Mouse (Mus musculus): Measurements from ENCODE around the gene Birc7. TPM values are rescaled to one million over a fixed set of nuclear protein-coding genes. Genes with fewer than 3 reads are reported as not detected.

Birc7 gene
- polyA plus RNA-seq, 1 experiment from 2014 or later, result not detected

DNA sequence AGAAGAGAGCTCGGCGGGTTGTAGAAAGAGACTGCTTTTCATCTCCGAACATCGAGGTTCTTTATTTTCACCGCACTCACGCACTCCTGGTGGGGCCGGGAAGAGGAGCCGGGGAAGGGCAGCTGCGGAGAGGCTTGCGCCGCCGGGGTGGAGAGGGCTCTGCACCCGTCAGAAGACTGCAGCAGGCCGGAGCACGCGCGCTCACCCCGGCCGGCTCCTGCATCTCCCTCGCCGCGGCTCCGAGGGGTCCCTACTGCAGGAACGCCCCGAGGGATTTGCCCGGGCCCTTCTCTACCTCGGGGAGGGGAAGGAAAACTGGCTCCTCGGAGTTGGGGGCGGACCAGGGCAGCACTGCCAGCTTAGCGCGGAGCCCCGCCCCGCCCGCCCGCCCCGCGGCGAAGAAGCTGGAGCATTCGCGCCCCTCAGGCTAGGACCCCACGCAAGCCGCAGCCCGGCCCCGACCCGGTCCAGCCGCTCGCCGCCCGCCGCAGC is 35.2 kb upstream of the Birc7 start:
- peaks cover 95% of the 10 kb centered on the region for H3K27me3 ChIP-seq
- no peak overlapping the region for H3K9ac ChIP-seq
- no peak overlapping the region for H3K27ac ChIP-seq
- H3K4me3 ChIP-seq, result peak overlapping the region; percentile 53
- H3K9me3 ChIP-seq (replicated peaks), result no peaks in the 10 kb centered on the region
- H3K4me1 ChIP-seq (replicated peaks), result peaks cover 22% of the 10 kb centered on the region
- ATAC-seq (replicated peaks; ENCODE audit: insufficient number of reproducible peaks, insufficient read depth, low FRiP score, low read depth), result no peak
- H3K4me2 ChIP-seq, result peak overlapping the region; percentile 92
- H3K36me3 ChIP-seq, result no peaks in the 10 kb centered on the region
- under 1% methylated on average over 38 of the region's 50 CpGs for WGBS

DNA sequence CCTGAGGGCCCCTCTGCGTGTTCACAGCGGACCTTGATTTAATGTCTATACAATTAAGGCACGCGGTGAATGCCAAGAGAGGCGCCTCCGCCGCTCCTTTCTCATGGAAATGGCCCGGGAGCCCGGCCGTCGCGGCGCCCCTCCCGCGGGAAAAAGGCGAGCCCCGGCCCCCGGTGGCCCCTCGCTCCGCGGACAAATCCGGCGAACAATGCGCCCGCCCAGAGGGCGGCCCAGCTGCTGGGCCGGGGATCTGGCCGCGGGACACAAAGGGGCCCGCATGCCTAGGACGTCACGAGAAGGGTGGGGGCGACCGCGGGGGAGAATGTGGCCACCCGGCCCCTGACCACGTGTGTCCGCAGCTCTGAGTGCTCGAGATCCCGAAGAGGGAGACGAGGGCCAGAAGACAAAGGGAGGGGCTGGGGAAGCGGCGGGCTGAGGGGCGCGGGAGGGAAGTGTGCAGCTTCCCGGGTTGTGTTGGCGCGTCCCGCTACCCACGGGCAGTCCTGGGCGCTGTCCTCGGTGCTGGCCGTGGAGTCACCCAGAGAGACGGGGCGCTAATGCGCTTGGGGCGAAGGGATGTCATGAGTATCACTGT is 34.7 kb upstream of the Birc7 start:
- peaks cover 92% of the 10 kb centered on the region for H3K27me3 ChIP-seq
- peaks cover 22% of the 10 kb centered on the region for H3K4me1 ChIP-seq (replicated peaks)
- peak overlapping the region; percentile 53 for H3K4me3 ChIP-seq
- no peak overlapping the region for H3K27ac ChIP-seq
- H3K4me2 ChIP-seq, result peak overlapping the region; percentile 92
- ATAC-seq (replicated peaks; ENCODE audit: insufficient number of reproducible peaks, insufficient read depth, low FRiP score, low read depth), result no peak; the same call in 1 of the 2 replicates
- no peaks in the 10 kb centered on the region for H3K36me3 ChIP-seq
- WGBS, result 2% methylated on average over 50 of the region's 57 CpGs
- no peaks in the 10 kb centered on the region for H3K9me3 ChIP-seq (replicated peaks)
- H3K9ac ChIP-seq, result no peak overlapping the region

DNA sequence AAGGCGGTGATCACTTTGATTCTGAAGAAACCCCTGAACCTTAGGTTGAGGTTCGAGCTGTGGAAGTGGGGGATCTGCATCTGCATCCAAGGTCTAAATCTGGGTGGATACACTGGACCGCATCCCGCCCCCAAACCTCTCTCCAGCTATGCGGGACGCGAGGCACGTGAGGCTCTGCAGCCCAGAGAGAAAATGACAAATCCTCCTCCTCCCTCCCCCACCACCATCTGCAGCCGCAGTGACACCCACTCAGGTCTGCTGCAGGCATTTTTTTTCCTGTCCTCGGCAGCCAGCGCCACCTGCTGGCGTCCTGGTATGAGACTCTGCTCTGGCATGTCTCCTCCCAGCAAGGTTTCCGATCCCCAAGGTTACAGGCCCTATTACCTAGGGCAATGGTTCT is 34.1 kb upstream of the Birc7 start:
- H3K27ac ChIP-seq, result no peak overlapping the region
- H3K4me1 ChIP-seq (replicated peaks), result peaks cover 22% of the 10 kb centered on the region
- WGBS, result under 1% methylated on average over 13 of the region's 13 CpGs
- peaks cover 86% of the 10 kb centered on the region for H3K27me3 ChIP-seq
- H3K9me3 ChIP-seq (replicated peaks), result no peaks in the 10 kb centered on the region
- H3K36me3 ChIP-seq, result no peaks in the 10 kb centered on the region
- H3K9ac ChIP-seq, result no peak overlapping the region
- H3K4me3 ChIP-seq, result peak overlapping the region; percentile 53
- peak overlapping the region; percentile 92 for H3K4me2 ChIP-seq
- ATAC-seq (replicated peaks; ENCODE audit: insufficient number of reproducible peaks, insufficient read depth, low FRiP score, low read depth), result no peak

DNA sequence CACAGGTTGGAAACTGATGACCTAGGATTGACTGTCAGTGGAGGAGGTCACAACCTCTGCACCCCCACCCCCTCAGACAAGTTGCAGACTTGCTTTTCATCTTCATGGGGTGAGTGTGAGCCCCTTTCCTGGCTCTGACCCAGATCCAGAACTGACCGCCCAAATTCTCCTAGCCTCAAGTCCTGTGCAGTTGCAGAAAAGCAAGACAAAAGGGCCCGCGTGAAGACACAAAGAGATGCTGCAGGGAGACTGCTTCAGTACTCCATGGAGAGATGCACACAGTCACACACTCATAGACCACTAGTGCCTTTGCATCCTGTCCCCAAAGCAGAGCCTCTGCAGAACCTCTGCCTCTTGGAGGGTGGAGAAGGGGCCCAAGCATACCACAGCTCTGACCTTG is 33.5 kb upstream of the Birc7 start:
- H3K4me1 ChIP-seq (replicated peaks), result peaks cover 22% of the 10 kb centered on the region
- H3K4me2 ChIP-seq, result no peak overlapping the region
- 73% methylated on average over 3 of the region's 3 CpGs for WGBS
- H3K4me3 ChIP-seq, result no peak overlapping the region
- no peaks in the 10 kb centered on the region for H3K9me3 ChIP-seq (replicated peaks)
- peaks cover 80% of the 10 kb centered on the region for H3K27me3 ChIP-seq
- H3K9ac ChIP-seq, result no peak overlapping the region
- H3K36me3 ChIP-seq, result no peaks in the 10 kb centered on the region
- H3K27ac ChIP-seq, result no peak overlapping the region
- ATAC-seq (replicated peaks; ENCODE audit: insufficient number of reproducible peaks, insufficient read depth, low FRiP score, low read depth), result no peak

DNA sequence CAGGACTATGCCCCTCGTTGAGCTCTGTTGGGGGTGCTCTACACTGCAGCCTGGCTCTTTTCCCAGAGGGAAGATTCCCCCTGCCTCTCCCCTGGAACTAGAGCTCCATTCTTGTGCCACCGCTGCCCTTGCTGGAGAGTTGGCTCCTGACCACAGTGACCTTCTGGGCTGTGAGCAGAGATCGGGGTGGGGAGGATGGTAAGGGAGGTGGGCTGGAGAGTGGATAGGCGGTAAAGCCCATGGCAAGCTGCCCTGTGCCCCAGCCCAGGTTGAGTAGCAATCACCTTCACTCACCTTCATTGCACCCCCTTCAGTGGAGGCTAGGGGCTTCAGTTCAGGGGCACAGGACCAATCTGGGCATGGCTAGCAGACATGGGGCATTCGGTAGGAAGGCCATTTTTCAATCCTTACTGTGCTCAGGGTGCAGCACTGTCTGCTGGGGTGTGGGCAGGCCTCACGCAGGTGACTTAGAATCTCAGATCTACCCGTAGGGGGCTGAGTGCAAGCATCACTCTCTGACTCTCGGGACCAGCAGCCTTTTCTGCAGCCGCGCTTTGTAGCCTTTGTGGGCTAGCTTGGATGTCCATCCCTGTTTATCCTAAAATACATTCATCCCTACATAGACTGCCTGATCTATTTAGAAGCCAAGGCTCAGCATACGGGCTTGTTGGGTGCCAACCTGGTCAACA is 32.8 kb upstream of the Birc7 start:
- 65% methylated on average over 11 of the region's 11 CpGs for WGBS
- Histone ChIP-seq H3K4me3 (no peak overlapping the region), H3K27ac (no peak overlapping the region), H3K9ac (no peak overlapping the region), H3K9me3 (replicated peaks) (no peaks in the 10 kb centered on the region), H3K4me1 (replicated peaks) (peaks cover 22% of the 10 kb centered on the region), H3K27me3 (peaks cover 73% of the 10 kb centered on the region), H3K36me3 (no peaks in the 10 kb centered on the region), H3K4me2 (no peak overlapping the region)
- no peak for ATAC-seq (replicated peaks; ENCODE audit: insufficient number of reproducible peaks, insufficient read depth, low FRiP score, low read depth)

DNA sequence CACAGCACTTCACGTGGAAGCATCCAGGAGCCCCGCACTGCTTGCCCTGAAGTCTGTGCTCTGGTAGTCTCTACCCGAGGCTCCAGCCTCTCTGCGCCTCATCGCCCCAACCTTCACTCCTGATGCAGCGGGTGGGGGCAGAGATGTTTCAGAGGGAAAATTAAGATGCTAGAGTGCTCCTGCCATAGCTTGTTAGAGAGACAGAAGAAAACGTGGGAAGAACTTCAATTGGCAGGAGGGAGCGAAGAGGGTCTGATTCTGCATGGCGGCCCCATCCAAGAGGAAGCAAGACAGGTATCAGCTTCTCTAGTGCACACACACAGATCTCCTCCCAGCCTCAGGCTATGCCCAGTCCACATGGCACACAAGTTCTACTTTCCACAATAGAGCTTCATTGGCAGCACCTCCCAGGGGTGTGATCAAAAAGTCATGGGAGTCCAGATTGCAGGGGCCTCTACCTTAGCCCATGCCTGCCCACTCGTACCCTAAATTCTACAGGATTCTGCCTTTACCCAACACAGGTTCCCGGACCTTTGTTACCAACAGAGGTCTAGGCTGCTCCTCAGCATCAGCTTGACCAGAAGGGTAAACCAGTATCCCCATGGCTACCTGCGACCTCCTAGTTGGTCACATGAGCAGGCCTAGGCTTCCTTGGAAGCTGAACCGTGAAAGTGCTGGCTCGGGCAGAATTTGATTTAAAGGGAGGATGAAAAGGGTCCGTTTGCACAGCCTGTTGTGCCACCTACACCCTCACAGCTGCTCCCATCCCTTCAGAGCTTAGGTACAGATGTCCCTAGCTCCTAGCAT is 31.8 kb upstream of the Birc7 start:
- H3K9ac ChIP-seq, result no peak overlapping the region
- peaks cover 22% of the 10 kb centered on the region for H3K4me1 ChIP-seq (replicated peaks)
- no peaks in the 10 kb centered on the region for H3K9me3 ChIP-seq (replicated peaks)
- H3K4me3 ChIP-seq, result no peak overlapping the region
- H3K4me2 ChIP-seq, result no peak overlapping the region
- H3K27ac ChIP-seq, result no peak overlapping the region
- H3K36me3 ChIP-seq, result no peaks in the 10 kb centered on the region
- peaks cover 63% of the 10 kb centered on the region for H3K27me3 ChIP-seq
- WGBS, result 66% methylated on average over 15 of the region's 15 CpGs
- no peak for ATAC-seq (replicated peaks; ENCODE audit: insufficient number of reproducible peaks, insufficient read depth, low FRiP score, low read depth)

DNA sequence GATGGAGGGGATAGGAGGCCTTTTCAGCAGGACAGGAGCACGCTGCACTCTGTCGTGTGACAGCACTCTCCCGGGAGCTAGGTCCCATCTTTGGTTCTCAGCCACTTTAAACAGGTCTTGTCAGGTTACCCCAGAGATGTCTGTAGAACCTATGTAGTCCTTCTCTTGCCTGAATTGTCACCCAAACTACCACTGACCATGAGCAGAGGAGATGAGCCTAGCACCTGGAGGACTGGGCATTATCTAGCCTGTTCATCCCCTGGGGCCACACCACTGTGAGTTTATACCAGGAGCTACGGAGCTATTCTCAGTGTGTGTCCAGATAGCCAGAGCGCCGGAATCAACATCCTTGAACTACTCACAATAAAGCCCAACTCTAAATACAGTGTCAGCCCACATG is 31.0 kb upstream of the Birc7 start:
- Histone ChIP-seq H3K27me3 (peaks cover 54% of the 10 kb centered on the region), H3K4me1 (replicated peaks) (peaks cover 19% of the 10 kb centered on the region), H3K9me3 (replicated peaks) (no peaks in the 10 kb centered on the region), H3K9ac (no peak overlapping the region), H3K4me3 (no peak overlapping the region), H3K36me3 (no peaks in the 10 kb centered on the region), H3K4me2 (no peak overlapping the region), H3K27ac (no peak overlapping the region)
- ATAC-seq (replicated peaks; ENCODE audit: insufficient number of reproducible peaks, insufficient read depth, low FRiP score, low read depth), result no peak
- 68% methylated on average over 6 of the region's 6 CpGs for WGBS

DNA sequence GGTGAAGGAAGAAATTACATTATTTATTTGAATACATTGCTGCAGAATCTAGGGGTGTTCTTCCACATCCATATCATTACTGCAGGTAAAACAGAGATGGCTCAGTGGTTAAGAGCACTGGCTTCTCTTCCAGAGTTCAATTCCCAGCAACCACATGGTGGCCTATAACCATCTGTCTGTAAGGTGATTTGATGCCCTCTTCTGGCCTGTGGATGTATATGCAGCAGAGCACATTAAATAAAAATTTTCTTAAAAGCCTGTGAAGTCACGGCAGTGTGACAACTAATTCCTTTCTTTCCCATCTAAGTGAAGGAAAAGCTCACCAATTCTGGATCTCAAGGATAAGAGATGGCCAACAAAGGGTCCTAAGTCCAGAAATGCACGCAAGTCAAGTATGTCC is 26.7 kb upstream of the Birc7 start:
- no peak overlapping the region for H3K9ac ChIP-seq
- no peak overlapping the region for H3K4me3 ChIP-seq
- ATAC-seq (replicated peaks; ENCODE audit: insufficient number of reproducible peaks, insufficient read depth, low FRiP score, low read depth), result no peak
- no peak overlapping the region for H3K4me2 ChIP-seq
- peaks cover 12% of the 10 kb centered on the region for H3K27me3 ChIP-seq
- H3K9me3 ChIP-seq (replicated peaks), result no peaks in the 10 kb centered on the region
- no peaks in the 10 kb centered on the region for H3K4me1 ChIP-seq (replicated peaks)
- H3K27ac ChIP-seq, result no peak overlapping the region
- H3K36me3 ChIP-seq, result peaks cover 17% of the 10 kb centered on the region
- WGBS, result 49% methylated on average over 2 of the region's 2 CpGs

DNA sequence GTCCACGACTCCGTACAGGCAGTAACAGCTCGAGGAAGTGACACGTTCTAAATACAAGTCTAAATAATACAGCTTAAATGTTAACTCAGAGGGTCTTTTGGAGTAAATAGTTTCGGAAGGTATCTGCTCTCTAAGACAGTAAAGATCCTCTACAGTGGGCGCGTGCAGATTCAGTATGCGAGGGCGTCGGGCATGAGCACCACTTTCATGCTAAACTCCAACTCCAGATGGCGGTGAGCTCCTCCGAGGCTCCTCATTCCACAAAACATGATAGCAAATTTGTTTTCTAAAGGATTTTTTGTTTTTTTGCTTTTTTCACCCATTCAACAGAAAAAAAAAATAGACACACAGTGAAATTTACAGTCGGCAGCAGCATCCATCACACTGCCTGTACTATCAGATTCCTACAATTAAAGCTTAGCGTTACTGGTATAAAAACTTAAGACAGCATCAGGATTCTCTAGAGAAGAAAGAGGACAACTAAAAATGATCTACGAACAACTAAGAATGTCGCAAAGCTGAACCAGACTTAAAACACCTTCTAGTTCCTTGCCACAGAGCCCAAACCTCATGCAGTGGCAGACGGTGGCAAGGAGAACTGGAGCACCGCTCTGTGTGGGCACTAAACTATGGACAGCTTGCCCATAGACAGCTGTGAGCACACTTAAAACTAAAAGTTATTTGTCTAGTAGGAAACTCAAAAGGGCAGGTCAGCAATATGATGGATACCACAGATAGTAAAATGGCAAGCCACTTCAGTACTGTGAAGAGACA is 24.2 kb upstream of the Birc7 start:
- Histone ChIP-seq H3K9me3 (replicated peaks) (no peaks in the 10 kb centered on the region), H3K36me3 (peaks cover 17% of the 10 kb centered on the region), H3K4me3 (no peak overlapping the region), H3K27me3 (no peaks in the 10 kb centered on the region; the same call in 1 of the 2 replicates), H3K4me1 (replicated peaks) (no peaks in the 10 kb centered on the region), H3K27ac (no peak overlapping the region), H3K4me2 (no peak overlapping the region), H3K9ac (no peak overlapping the region)
- ATAC-seq (replicated peaks; ENCODE audit: insufficient number of reproducible peaks, insufficient read depth, low FRiP score, low read depth), result no peak
- WGBS, result 93% methylated on average over 18 of the region's 18 CpGs

DNA sequence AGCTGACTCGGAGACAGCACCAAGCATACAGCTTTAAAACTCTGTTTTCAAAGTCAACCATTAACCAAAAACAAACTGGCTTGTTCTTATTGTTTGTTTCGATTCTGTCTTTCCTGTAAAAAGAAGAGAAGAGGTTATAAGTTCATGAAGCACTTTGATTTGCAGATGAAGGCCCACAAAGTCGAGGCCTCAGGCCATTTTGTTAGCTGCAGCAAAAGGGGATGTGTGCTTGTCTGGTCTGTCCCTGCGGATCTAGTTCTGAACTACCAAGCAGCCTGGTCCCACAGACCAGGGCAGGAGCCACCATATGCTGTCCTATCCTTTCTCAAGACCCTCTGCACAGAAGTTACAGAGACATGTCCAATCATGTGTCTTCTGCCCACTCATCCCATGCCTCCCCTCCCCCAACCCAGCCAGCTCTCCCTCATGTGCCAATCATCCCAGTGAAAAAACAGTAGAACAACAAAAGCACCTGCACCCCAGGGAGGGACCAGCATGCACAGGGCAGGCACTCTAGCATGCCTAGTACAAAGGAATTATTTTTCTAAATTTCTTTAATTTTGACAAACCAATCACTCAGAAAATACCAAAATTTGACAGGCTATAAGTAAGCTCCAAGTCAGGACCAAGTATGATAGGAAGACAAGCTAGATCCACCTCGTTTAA is 23.1 kb upstream of the Birc7 start:
- no peak for ATAC-seq (replicated peaks; ENCODE audit: insufficient number of reproducible peaks, insufficient read depth, low FRiP score, low read depth)
- Histone ChIP-seq H3K9me3 (replicated peaks) (no peaks in the 10 kb centered on the region), H3K36me3 (peaks cover 24% of the 10 kb centered on the region), H3K4me1 (replicated peaks) (no peaks in the 10 kb centered on the region), H3K27me3 (no peaks in the 10 kb centered on the region), H3K9ac (no peak overlapping the region), H3K4me3 (no peak overlapping the region), H3K4me2 (no peak overlapping the region), H3K27ac (no peak overlapping the region)
- 78% methylated on average over 5 of the region's 5 CpGs for WGBS
